Mouse (Mus musculus): ENCODE measurements around the gene Tiam1.

Tiam1 gene

DNA sequence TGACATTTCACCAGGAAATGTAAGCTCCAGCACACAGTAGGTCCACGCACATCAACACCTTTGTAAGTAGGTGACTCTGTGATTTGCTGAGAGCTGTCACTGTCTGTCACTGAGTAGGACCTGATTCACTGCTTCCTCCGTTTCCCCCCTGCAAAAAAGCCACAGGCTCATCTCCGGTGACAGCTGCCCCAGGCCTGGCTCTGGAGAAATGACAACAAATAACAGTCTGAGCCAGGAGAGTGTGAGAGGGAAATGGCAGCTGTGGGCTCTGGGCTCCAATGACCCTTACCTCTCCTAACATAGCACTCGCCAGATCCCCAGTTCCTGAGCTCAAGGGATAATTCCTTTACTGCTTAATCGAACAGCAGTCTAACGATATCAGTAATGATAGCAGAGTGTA, 301.7 kb downstream of the Tiam1 start:
- DNase-seq (ENCODE audit: low read depth, low spot score): no peak

DNA sequence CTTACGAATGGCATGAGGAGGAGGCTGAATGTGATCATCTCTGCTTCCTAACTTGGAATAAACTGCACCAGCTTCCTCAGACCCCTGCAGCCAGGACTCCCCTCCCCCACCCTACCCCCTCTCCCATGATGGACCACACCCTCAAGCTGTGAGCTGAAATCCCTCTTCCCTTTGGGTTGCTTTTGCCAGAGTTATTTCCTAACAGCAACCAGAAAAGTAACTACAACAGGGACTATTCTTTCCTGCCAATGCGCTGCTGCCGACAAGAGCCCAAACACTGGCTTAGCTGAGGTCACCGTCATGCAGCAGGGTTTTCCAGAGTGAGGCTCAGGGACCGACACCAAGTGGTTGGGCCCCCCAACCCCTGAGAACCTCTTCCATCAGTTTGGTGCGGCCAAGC, 303.2 kb downstream of the Tiam1 start:
- no peak for DNase-seq (ENCODE audit: low read depth, low spot score)

- DNase-seq (ENCODE audit: low read depth, low spot score): peak; percentile 49
These were observed 303.7 kb downstream of the Tiam1 start for GRCm38 (mm10) chr16:89839829-89840228.

- DNase-seq (ENCODE audit: low read depth, low spot score): no peak
These were observed 306.5 kb downstream of the Tiam1 start for GRCm38 (mm10) chr16:89837096-89837495.

DNA sequence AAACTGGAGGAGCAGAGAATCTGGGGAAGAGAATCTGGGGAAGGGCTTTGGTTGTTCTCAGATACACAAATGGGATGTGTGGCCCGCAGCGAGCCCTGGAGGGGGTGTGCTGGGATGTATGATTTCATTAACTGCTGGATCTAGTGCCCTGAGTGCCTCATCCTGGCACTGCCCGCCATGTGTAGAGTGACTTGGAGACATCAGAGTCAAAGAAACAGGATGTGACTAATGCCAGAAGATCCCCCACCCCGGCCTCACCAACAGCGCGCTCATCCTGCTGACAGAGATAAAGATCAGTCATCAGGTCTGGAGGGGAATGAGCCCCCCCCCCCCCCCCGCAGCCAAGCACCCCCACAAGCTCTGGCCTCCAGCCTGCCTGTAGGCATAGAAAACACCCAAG, 308.0 kb downstream of the Tiam1 start:
- DNase-seq (ENCODE audit: low read depth, low spot score): no peak

GRCm38 (mm10) chr16:89833011-89833410, 310.6 kb downstream of the Tiam1 start:
- DNase-seq (ENCODE audit: low read depth, low spot score): no peak

DNA sequence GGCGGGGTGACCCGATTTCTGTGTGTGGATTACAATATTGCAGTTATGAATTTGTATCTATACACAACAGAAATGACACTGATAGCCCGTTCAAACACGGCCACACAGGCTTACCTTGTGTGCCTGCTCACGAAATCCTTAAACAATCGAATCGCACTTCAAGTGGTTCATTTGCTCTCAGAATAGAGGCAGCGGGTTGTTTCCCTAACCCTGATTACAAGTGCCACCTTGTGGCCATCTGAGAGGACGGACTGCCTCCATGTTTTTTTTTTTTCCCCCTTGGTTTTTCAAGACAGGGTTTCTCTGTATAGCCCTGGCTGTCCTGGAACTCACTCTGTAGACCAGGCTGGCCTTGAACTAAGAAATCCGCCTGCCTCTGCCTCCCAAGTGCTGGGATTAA, 312.4 kb downstream of the Tiam1 start:
- peak; percentile 30 for DNase-seq (ENCODE audit: low read depth, low spot score)

GRCm38 (mm10) chr16:89830221-89830648, 313.3 kb downstream of the Tiam1 start:
- DNase-seq (ENCODE audit: low read depth, low spot score): no peak

- DNase-seq (ENCODE audit: low read depth, low spot score): no peak
These were observed 316.0 kb downstream of the Tiam1 start for GRCm38 (mm10) chr16:89827496-89828125.

- DNase-seq (ENCODE audit: low read depth, low spot score): no peak
These were observed 317.7 kb downstream of the Tiam1 start for GRCm38 (mm10) chr16:89825875-89826274.

GRCm38 (mm10) chr16:89822882-89823281, 320.7 kb downstream of the Tiam1 start:
- no peak for DNase-seq (ENCODE audit: low read depth, low spot score)

GRCm38 (mm10) chr16:89818661-89819060, 324.9 kb downstream of the Tiam1 start:
- DNase-seq (ENCODE audit: low read depth, low spot score): no peak

GRCm38 (mm10) chr16:89817861-89818630, 325.5 kb downstream of the Tiam1 start:
- no peak for DNase-seq (ENCODE audit: low read depth, low spot score)

DNA sequence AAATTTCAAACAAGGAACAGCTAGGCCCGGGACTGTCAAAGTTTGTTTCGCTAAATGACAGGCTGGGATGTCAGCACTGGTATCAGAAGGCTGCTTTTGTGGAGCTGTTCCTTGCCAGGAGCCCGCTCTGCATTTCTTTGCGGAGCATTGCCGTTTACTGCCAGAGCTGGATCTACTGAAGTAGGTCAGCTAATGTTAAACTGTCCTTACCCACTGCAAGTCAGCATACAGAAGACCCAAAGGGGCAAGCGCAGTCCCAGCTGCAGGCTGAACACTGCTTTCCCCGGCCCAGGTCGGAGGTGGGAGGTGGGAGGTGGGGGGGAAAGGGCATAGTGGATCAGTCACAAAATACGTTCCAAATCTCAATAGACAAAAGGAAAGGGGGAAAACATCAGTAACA, 326.3 kb downstream of the Tiam1 start:
- peak; percentile 10 for DNase-seq (ENCODE audit: low read depth, low spot score)

DNA sequence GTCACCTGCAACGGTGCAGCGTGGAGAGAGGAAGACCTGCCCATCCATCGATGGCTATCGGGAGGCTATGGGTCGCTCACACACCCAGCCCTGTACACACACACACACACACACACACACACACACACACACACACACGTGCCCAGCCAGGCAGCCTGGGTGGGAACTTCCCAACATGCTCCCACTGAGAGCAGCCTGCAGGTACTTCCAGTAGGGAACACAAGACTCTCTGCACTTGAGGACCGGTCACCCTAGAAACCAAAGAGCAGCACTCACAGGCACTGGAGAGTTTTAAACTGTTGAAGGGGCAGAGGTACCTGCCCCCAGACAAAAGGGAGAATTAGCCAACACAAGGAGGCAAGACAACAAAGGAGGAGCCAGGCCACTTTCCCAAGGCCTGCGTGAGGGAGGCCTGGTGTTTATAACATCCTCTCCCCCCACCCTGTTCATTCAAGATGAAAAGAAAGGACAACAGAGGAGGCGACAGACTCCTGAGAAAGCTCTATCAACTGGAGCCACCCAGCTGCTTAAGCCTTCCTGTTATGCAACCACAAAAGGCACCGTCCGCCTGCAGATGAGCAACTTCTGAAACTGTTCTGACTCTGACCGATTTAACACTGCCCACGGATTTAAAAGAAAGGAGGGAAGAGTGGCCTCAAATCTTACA, 326.9 kb downstream of the Tiam1 start:
- DNase-seq (ENCODE audit: low read depth, low spot score): no peak

GRCm38 (mm10) chr16:89813536-89813935, 330.0 kb downstream of the Tiam1 start:
- no peak for DNase-seq (ENCODE audit: low read depth, low spot score)

- no peak for DNase-seq (ENCODE audit: low read depth, low spot score)
These were observed 330.7 kb downstream of the Tiam1 start for GRCm38 (mm10) chr16:89812891-89813290.

GRCm38 (mm10) chr16:89810398-89810797, 333.2 kb downstream of the Tiam1 start:
- no peak for DNase-seq (ENCODE audit: low read depth, low spot score)

DNA sequence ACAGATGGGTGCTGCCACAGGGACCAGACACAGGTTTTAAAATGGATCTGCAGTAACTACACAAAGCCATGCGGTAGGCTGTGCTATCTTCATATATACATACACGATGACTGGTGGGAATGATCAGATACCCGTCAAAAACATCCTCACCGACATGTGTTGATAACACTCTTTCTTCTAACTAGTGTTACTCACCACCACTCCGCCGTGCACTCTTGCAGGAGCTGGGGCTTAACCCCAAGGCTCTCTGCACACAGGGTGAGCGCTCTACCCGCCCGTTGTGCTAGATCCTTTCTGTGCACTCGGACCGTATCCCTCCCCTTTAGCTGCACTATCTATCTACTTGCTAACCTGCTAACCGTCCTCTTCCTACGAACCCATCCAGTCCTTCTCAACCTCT, 335.4 kb downstream of the Tiam1 start:
- no peak for DNase-seq (ENCODE audit: low read depth, low spot score)

- no peak for DNase-seq (ENCODE audit: low read depth, low spot score)
These were observed 337.6 kb downstream of the Tiam1 start for GRCm38 (mm10) chr16:89805946-89806345.

- DNase-seq (ENCODE audit: low read depth, low spot score): no peak
These were observed 338.4 kb downstream of the Tiam1 start for GRCm38 (mm10) chr16:89805210-89805609.

DNA sequence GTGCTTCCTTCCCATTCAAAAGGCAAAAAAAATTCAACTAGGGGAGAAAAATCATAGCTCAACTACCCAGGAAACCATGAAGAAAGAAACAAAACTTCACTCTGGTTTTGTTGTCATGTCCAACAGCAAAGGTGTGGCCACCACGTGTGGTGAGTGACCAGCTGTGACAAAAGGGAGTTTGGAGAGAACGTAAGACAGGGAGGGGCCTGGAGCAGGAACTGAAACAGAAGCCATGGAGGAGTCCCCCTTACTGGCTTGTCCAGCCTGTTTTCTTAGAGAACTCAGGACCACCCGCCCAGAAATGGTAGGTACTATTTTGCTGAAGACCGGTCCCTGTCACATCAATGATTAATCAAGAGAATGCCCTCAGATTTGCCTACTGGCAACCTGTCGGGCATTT, 342.1 kb downstream of the Tiam1 start:
- no peak for DNase-seq (ENCODE audit: low read depth, low spot score)

- no peak for DNase-seq (ENCODE audit: low read depth, low spot score)
These were observed 343.8 kb downstream of the Tiam1 start for GRCm38 (mm10) chr16:89799772-89800171.
